Mouse (Mus musculus) lung, embryonic 16.5 days (tissue): ENCODE data around the gene 0610030E20Rik. TPM values are rescaled to one million over a fixed set of nuclear protein-coding genes. Genes with fewer than 3 reads are reported as not detected.

Experiments
- ATAC-seq: fragments of 200-750 bp; cut with Nextera tagmentation; 2 replicates; pipeline ENCODE4 v1.8.0; 2017; ENCODE audit warnings: low read depth, mild to moderate bottlenecking, moderate library complexity
- H3K27ac ChIP-seq: fragments of 300-500 bp; sonication (generic); 2 replicates; pipeline ENCODE4 v1.5.1; 2014; ENCODE audit warnings: mild to moderate bottlenecking, control low read depth, low read length
- H3K27me3 ChIP-seq: fragments of 300-500 bp; sonication (generic); 2 replicates; pipeline ENCODE4 v1.6.1; 2014; ENCODE audit warnings: low read depth, low read length, mixed read lengths; ENCODE audit not compliant: control insufficient read depth, insufficient read depth
- H3K36me3 ChIP-seq: fragments of 300-500 bp; sonication (generic); 2 replicates; pipeline ENCODE4 v1.6.1; 2014; ENCODE audit warnings: low read length; ENCODE audit not compliant: control insufficient read depth, insufficient read depth
- H3K4me1 ChIP-seq: fragments of 300-500 bp; sonication (generic); replicated peaks from 2 replicates; pipeline ENCODE4 v1.6.1; 2014; ENCODE audit warnings: low read length, mixed read lengths; ENCODE audit not compliant: control insufficient read depth, insufficient read depth
- H3K4me2 ChIP-seq: fragments of 300-500 bp; sonication (generic); 2 replicates; pipeline ENCODE4 v1.6.1; 2014; ENCODE audit warnings: low read depth, low read length, control low read depth
- H3K4me3 ChIP-seq: fragments of 300-500 bp; sonication (generic); 2 replicates; pipeline ENCODE4 v1.5.1; 2014; ENCODE audit warnings: mild to moderate bottlenecking, low read length, control low read depth
- H3K9ac ChIP-seq: fragments of 300-500 bp; sonication (generic); 2 replicates; pipeline ENCODE4 v1.6.1; 2014; ENCODE audit warnings: low read length, control low read depth
- H3K9me3 ChIP-seq: fragments of 300-500 bp; sonication (generic); 2 replicates; pipeline ENCODE4 v1.6.1; 2016; ENCODE audit warnings: low read length; ENCODE audit not compliant: control insufficient read depth
- WGBS: fragments of 180-500 bp; shearing (Covaris S2); extraction: QIAGEN DNeasy Blood & Tissue Kit; methylation state at CpG from one replicate; pipeline ENCODE4 v1.1.7; 2014; 5-methylcytosine and 5-hydroxymethylcytosine counted together
- polyA plus RNA-seq: library from polyadenylated mRNA; unstranded; fragments of >200 nt; fragmentation: Nextera tagmentation; extraction: Ambion mirVana; gene quantifications from 2 replicates; pipeline ENCODE4 v1.2.1, GENCODE M21; 2015

0610030E20Rik gene
- polyA plus RNA-seq = 31.6 and 33.2 TPM in 2 replicates

GRCm38 (mm10) chr6:72347166-72347941 lies at the start of gene 0610030E20Rik:
0610030E20Rik (plus strand) TSS chr6:72347317.
- H3K9ac ChIP-seq = peak within 1 kb of the TSS; percentile 93
- peak; percentile 74 for ATAC-seq

GRCm38 (mm10) chr6:72297825-72298224 lies 49.3 kb upstream of the 0610030E20Rik start:
- 77% methylated on average over 3 of the region's 3 CpGs for WGBS
- no peak for ATAC-seq

More at GRCm38 (mm10) chr6:72347166-72347941, at the start of gene 0610030E20Rik:
- peak within 1 kb of the TSS; percentile 80 for H3K4me3 ChIP-seq
- H3K27ac ChIP-seq = peak within 1 kb of the TSS; percentile 96
- peaks cover 6% of the 10 kb centered on the region; the same call in 1 of the 2 replicates for H3K36me3 ChIP-seq
- no peaks in the 10 kb centered on the region for H3K9me3 ChIP-seq
- H3K27me3 ChIP-seq = no peaks in the 10 kb centered on the region
- H3K4me1 ChIP-seq = peaks cover 29% of the 10 kb centered on the region
- under 1% methylated on average over 68 of the region's 72 CpGs for WGBS
- H3K4me2 ChIP-seq = peak within 1 kb of the TSS; percentile 79

GRCm38 (mm10) chr6:72302349-72302925 lies 44.7 kb upstream of the 0610030E20Rik start:
- Histone ChIP-seq H3K27me3 (no peaks in the 10 kb centered on the region), H3K27ac (no peak overlapping the region), H3K4me2 (no peak overlapping the region), H3K4me3 (no peak overlapping the region), H3K36me3 (no peaks in the 10 kb centered on the region), H3K9ac (no peak overlapping the region), H3K9me3 (no peaks in the 10 kb centered on the region), H3K4me1 (peaks cover 31% of the 10 kb centered on the region)
- WGBS = 74% methylated on average over 11 of the region's 11 CpGs
- ATAC-seq = no peak

More at GRCm38 (mm10) chr6:72297825-72298224, 49.3 kb upstream of the 0610030E20Rik start:
- Histone ChIP-seq H3K9me3 (no peaks in the 10 kb centered on the region), H3K4me3 (no peak overlapping the region), H3K27me3 (no peaks in the 10 kb centered on the region), H3K9ac (no peak overlapping the region), H3K4me1 (peaks cover 17% of the 10 kb centered on the region), H3K27ac (no peak overlapping the region), H3K4me2 (no peak overlapping the region), H3K36me3 (no peaks in the 10 kb centered on the region)

GRCm38 (mm10) chr6:72303510-72303909 lies 43.6 kb upstream of the 0610030E20Rik start:
- peak overlapping the region; percentile 82 for H3K27ac ChIP-seq

GRCm38 (mm10) chr6:72312198-72312597 lies 34.9 kb upstream of the 0610030E20Rik start:
- no peaks in the 10 kb centered on the region for H3K9me3 ChIP-seq
- WGBS = 79% methylated on average over 3 of the region's 3 CpGs
- H3K9ac ChIP-seq = no peak overlapping the region
- H3K4me3 ChIP-seq = no peak overlapping the region
- no peaks in the 10 kb centered on the region for H3K4me1 ChIP-seq
- H3K36me3 ChIP-seq = peaks cover 2% of the 10 kb centered on the region; the same call in 1 of the 2 replicates
- no peak overlapping the region for H3K4me2 ChIP-seq
- H3K27ac ChIP-seq = no peak overlapping the region
- H3K27me3 ChIP-seq = no peaks in the 10 kb centered on the region
- no peak for ATAC-seq

More at GRCm38 (mm10) chr6:72303510-72303909, 43.6 kb upstream of the 0610030E20Rik start:
- 24% methylated on average over 9 of the region's 9 CpGs for WGBS
- peak; percentile 52 for ATAC-seq
- Histone ChIP-seq H3K4me1 (peaks cover 31% of the 10 kb centered on the region), H3K36me3 (no peaks in the 10 kb centered on the region), H3K9me3 (no peaks in the 10 kb centered on the region), H3K4me2 (no peak overlapping the region), H3K27me3 (no peaks in the 10 kb centered on the region), H3K9ac (no peak overlapping the region), H3K4me3 (no peak overlapping the region)

GRCm38 (mm10) chr6:72313124-72313867 lies 33.8 kb upstream of the 0610030E20Rik start:
- Histone ChIP-seq H3K4me2 (no peak overlapping the region), H3K9ac (no peak overlapping the region), H3K27ac (no peak overlapping the region), H3K4me3 (no peak overlapping the region), H3K4me1 (no peaks in the 10 kb centered on the region), H3K9me3 (no peaks in the 10 kb centered on the region), H3K36me3 (peaks cover 9% of the 10 kb centered on the region), H3K27me3 (no peaks in the 10 kb centered on the region)
- ATAC-seq = no peak
- 85% methylated on average over 11 of the region's 11 CpGs for WGBS

GRCm38 (mm10) chr6:72315384-72315783 lies 31.7 kb upstream of the 0610030E20Rik start:
- Histone ChIP-seq H3K9me3 (no peaks in the 10 kb centered on the region), H3K36me3 (peaks cover 13% of the 10 kb centered on the region), H3K27ac (no peak overlapping the region), H3K9ac (no peak overlapping the region), H3K4me3 (no peak overlapping the region), H3K27me3 (no peaks in the 10 kb centered on the region), H3K4me2 (no peak overlapping the region), H3K4me1 (no peaks in the 10 kb centered on the region)
- no peak for ATAC-seq
- 63% methylated on average over 2 of the region's 2 CpGs for WGBS

GRCm38 (mm10) chr6:72316044-72316443 lies 31.1 kb upstream of the 0610030E20Rik start:
- Histone ChIP-seq H3K27ac (0 out of 2 replicates have a peak overlapping the region, but pooled peaks have one; percentile 12), H3K4me1 (no peaks in the 10 kb centered on the region), H3K27me3 (no peaks in the 10 kb centered on the region), H3K36me3 (peaks cover 19% of the 10 kb centered on the region), H3K4me3 (no peak overlapping the region), H3K9me3 (no peaks in the 10 kb centered on the region), H3K4me2 (no peak overlapping the region), H3K9ac (no peak overlapping the region)
- WGBS = 50% methylated on average over 1 of the region's 1 CpGs
- ATAC-seq = peak; percentile 76; the same call in 1 of the 2 replicates

GRCm38 (mm10) chr6:72318440-72318839 lies 28.7 kb upstream of the 0610030E20Rik start:
- peaks cover 38% of the 10 kb centered on the region for H3K36me3 ChIP-seq
- H3K27ac ChIP-seq = no peak overlapping the region
- no peak for ATAC-seq
- H3K9me3 ChIP-seq = no peaks in the 10 kb centered on the region
- no peaks in the 10 kb centered on the region for H3K27me3 ChIP-seq
- H3K4me1 ChIP-seq = no peaks in the 10 kb centered on the region
- no peak overlapping the region for H3K4me2 ChIP-seq
- H3K9ac ChIP-seq = no peak overlapping the region
- WGBS = 80% methylated on average over 5 of the region's 5 CpGs
- no peak overlapping the region for H3K4me3 ChIP-seq
